Mouse (Mus musculus) spleen, adult 2 months (tissue): ENCODE results near the gene Coasy. TPM values are rescaled to one million over a fixed set of nuclear protein-coding genes. Genes with fewer than 3 reads are reported as not detected.

Experiments used
- DNase-seq, 2 experiments: peaks; one replicate each; pipeline versions ENCODE4 v3.0.0 to v3.0.0-alpha.2; 2012 to 2021; ENCODE audit warnings: low spot score in 2 of 2, low read depth in 1 of 2
- H3K27ac ChIP-seq: fragments of 200-500 bp; 2 replicates; pipeline ENCODE4 v1.5.1; 2012; ENCODE audit warnings: low read length, inconsistent platforms; ENCODE audit not compliant: insufficient read depth
- H3K27me3 ChIP-seq: fragments of 200-500 bp; 2 replicates; pipeline ENCODE4 v1.6.1; 2012; ENCODE audit warnings: mild to moderate bottlenecking, moderate library complexity, low read length, inconsistent platforms; ENCODE audit not compliant: control insufficient read depth, insufficient read depth
- H3K36me3 ChIP-seq: fragments of 200-500 bp; 2 replicates; pipeline ENCODE4 v1.6.1; 2012; ENCODE audit warnings: mild to moderate bottlenecking, low read length, inconsistent platforms; ENCODE audit not compliant: control insufficient read depth, insufficient read depth
- H3K4me1 ChIP-seq: fragments of 200-500 bp; 2 replicates; pipeline ENCODE4 v1.6.1; 2011; ENCODE audit warnings: inconsistent platforms; ENCODE audit not compliant: control insufficient read depth, insufficient read depth, insufficient read length
- H3K4me3 ChIP-seq: fragments of 200-500 bp; 2 replicates; pipeline ENCODE4 v1.5.1; 2011; ENCODE audit warnings: mild to moderate bottlenecking, inconsistent platforms; ENCODE audit not compliant: insufficient read depth, insufficient read length; ENCODE audit errors: extremely low read depth
- CTCF ChIP-seq: fragments of 200-500 bp; IDR thresholded peaks from 2 replicates; pipeline ENCODE4 v1.5.1; 2011; ENCODE audit warnings: mild to moderate bottlenecking, inconsistent platforms; ENCODE audit not compliant: insufficient read depth, insufficient read length, insufficient replicate concordance; ENCODE audit errors: extremely low read depth
- POLR2A ChIP-seq: fragments of 200-500 bp; IDR thresholded peaks from 2 replicates; pipeline ENCODE4 v1.6.1; 2011; ENCODE audit warnings: low read depth, low read length, inconsistent platforms
- WGBS: fragments of 180-500 bp; shearing (Covaris S2); methylation state at CpG from one replicate; pipeline ENCODE4 v1.1.7; 2018; 5-methylcytosine and 5-hydroxymethylcytosine counted together
- polyA plus RNA-seq: library from polyadenylated mRNA; depleted of rRNA; stranded (reverse); fragments of >200 nt; gene quantifications from 2 replicates; pipeline ENCODE4 v1.2.3, GENCODE M21; 2012; rRNA removed

Coasy gene
- polyA plus RNA-seq, 1 experiment = 26.6 TPM

GRCm38 (mm10) chr11:101131701-101132100, 49.3 kb downstream of the Coasy start:
- Histone ChIP-seq H3K36me3 (peaks cover under 1% of the 10 kb centered on the region; the same call in 1 of the 2 replicates), H3K4me3 (no peak overlapping the region), H3K4me1 (no peaks in the 10 kb centered on the region), H3K27ac (no peak overlapping the region), H3K27me3 (no peaks in the 10 kb centered on the region)
- no peak for TF ChIP-seq CTCF
- no peak for TF ChIP-seq POLR2A
- DNase-seq = no peak
- WGBS = 93% methylated on average over 6 of the region's 6 CpGs

GRCm38 (mm10) chr11:101133037-101133436, 50.7 kb downstream of the Coasy start:
- Histone ChIP-seq H3K36me3 (no peaks in the 10 kb centered on the region), H3K27me3 (no peaks in the 10 kb centered on the region), H3K4me3 (no peak overlapping the region), H3K27ac (no peak overlapping the region), H3K4me1 (no peaks in the 10 kb centered on the region)
- TF ChIP-seq POLR2A (no peak), CTCF (no peak)
- 42% methylated on average over 12 of the region's 12 CpGs for WGBS
- no peak for DNase-seq

- Histone ChIP-seq H3K27me3 (no peaks in the 10 kb centered on the region), H3K36me3 (no peaks in the 10 kb centered on the region), H3K27ac (no peak overlapping the region), H3K4me1 (no peaks in the 10 kb centered on the region), H3K4me3 (no peak overlapping the region)
- TF ChIP-seq CTCF (no peak), POLR2A (no peak)
- DNase-seq = no peak
- WGBS = 86% methylated on average over 13 of the region's 13 CpGs
These were observed 52.0 kb downstream of the Coasy start for GRCm38 (mm10) chr11:101134217-101134865.

Other genes starting within 250 kb of the Coasy start
- gene Stat5b, start 231.8 kb upstream of the Coasy start, polyA plus RNA-seq = 33.2 and 45.2 TPM in 2 replicates
- gene Stat5a, start 223.2 kb upstream of the Coasy start, polyA plus RNA-seq = 24.7 and 35.7 TPM in 2 replicates
- 65.1 and 80.8 TPM in 2 replicates for gene Stat3, start 143.0 kb upstream of the Coasy start, polyA plus RNA-seq
- gene Cavin1, start 111.7 kb upstream of the Coasy start, polyA plus RNA-seq = 27.0 and 29.1 TPM in 2 replicates
- 41.8 and 46.2 TPM in 2 replicates for gene Atp6v0a1, start 73.1 kb upstream of the Coasy start, polyA plus RNA-seq
- 28.6 and 34.8 TPM in 2 replicates for gene Naglu, start 12.6 kb upstream of the Coasy start, polyA plus RNA-seq
- 1.2 and 1.3 TPM in 2 replicates for gene Hsd17b1, start 4.2 kb upstream of the Coasy start, polyA plus RNA-seq
- 20.3 and 23.9 TPM in 2 replicates for gene Mlx, start 4.7 kb downstream of the Coasy start, polyA plus RNA-seq
- gene Psmc3ip, start 12.9 kb downstream of the Coasy start, polyA plus RNA-seq = 0.85 and 0.90 TPM in 2 replicates
- 57.8 and 61.3 TPM in 2 replicates for gene Retreg3, start 37.3 kb downstream of the Coasy start, polyA plus RNA-seq
- gene Tubg1, start 37.4 kb downstream of the Coasy start, polyA plus RNA-seq = 16.4 and 17.7 TPM in 2 replicates
- 3.6 and 4.8 TPM in 2 replicates for gene Tubg2, start 73.3 kb downstream of the Coasy start, polyA plus RNA-seq
- 1.3 and 1.4 TPM in 2 replicates for gene Cntnap1, start 88.0 kb downstream of the Coasy start, polyA plus RNA-seq
- gene Plekhh3, start 88.8 kb downstream of the Coasy start, polyA plus RNA-seq = 5.8 and 8.4 TPM in 2 replicates
- 1.6 and 1.9 TPM in 2 replicates for gene Ccr10, start 92.9 kb downstream of the Coasy start, polyA plus RNA-seq
- 28.3 and 30.9 TPM in 2 replicates for gene Ezh1, start 143.9 kb downstream of the Coasy start, polyA plus RNA-seq
- 47.6 and 59.7 TPM in 2 replicates for gene Ramp2, start 163.5 kb downstream of the Coasy start, polyA plus RNA-seq
- gene Vps25, start 171.1 kb downstream of the Coasy start, polyA plus RNA-seq = 56.3 and 62.2 TPM in 2 replicates
- 1.9 and 2.2 TPM in 2 replicates for gene Wnk4, start 178.0 kb downstream of the Coasy start, polyA plus RNA-seq
- 0.06 and 0.19 TPM in 2 replicates for gene Cntd1, start 196.4 kb downstream of the Coasy start, polyA plus RNA-seq
- 148 TPM in 2 replicates for gene Coa3, start 196.5 kb downstream of the Coasy start, polyA plus RNA-seq
- 64.0 and 98.6 TPM in 2 replicates for gene Becn1, start 219.7 kb downstream of the Coasy start, polyA plus RNA-seq
- gene Psme3, start 233.6 kb downstream of the Coasy start, polyA plus RNA-seq = 58.1 and 73.8 TPM in 2 replicates
- gene Aoc2, start 242.5 kb downstream of the Coasy start, polyA plus RNA-seq = 9.1 and 10.6 TPM in 2 replicates
- gene Aoc3, start 248.0 kb downstream of the Coasy start, polyA plus RNA-seq = 2.2 and 2.3 TPM in 2 replicates